In the genomic region with DNA sequence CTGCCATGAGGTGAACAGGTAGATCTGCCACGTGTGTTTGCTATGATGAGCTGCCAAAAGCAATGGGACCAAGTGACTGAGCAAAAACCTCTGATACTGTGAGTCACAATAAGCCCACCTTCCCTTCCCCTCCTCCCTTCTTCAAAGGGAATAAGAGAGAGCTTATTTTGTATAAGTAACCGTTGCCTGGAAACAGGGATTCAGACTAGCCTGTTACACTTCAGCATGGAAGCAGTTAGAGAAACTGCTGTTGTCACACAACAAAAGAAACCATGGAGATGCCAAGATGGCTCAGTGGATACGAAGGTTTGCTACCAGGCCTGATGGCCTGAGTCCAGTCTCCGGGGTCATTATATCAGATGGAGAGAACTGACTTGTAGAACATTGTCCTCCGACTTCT, we compare ENCODE assay signal across 32 mouse cellular contexts. TPM values are rescaled to one million over a fixed set of nuclear protein-coding genes. Genes with fewer than 3 reads are reported as not detected.
"Had no signal": no experiment of that assay in that cellular context is flagged by ENCODE, and none has a peak within 500 bp of the region (broad histone marks: within the 10 kb centered on the region; RNA-seq: fewer than 3 reads in every experiment).

No protein-coding gene starts in this region.

- H3K27ac ChIP-seq: kidney, postnatal 0 days; layer of hippocampus, adult 2 months; limb, embryonic 10.5 days; limb, embryonic 13.5 days; liver, embryonic 12.5 days; liver, embryonic 15.5 days; lung, embryonic 15.5 days; midbrain, embryonic 12.5 days; neural tube, embryonic 13.5 days; stomach, postnatal 0 days had no signal

- H3K4me2 ChIP-seq: limb, embryonic 13.5 days; liver, embryonic 12.5 days; liver, embryonic 15.5 days; lung, embryonic 15.5 days; midbrain, embryonic 12.5 days; neural tube, embryonic 13.5 days had no signal

- H3K36me3 ChIP-seq: limb, embryonic 10.5 days; limb, embryonic 13.5 days; liver, embryonic 12.5 days; liver, embryonic 15.5 days; lung, embryonic 15.5 days; midbrain, embryonic 12.5 days; neural tube, embryonic 13.5 days had no signal

- H3K27me3 ChIP-seq: limb, embryonic 13.5 days; lung, embryonic 15.5 days; midbrain, embryonic 12.5 days; neural tube, embryonic 13.5 days had no signal

- H3K9ac ChIP-seq: limb, embryonic 13.5 days; liver, embryonic 12.5 days; liver, embryonic 15.5 days; lung, embryonic 15.5 days; midbrain, embryonic 12.5 days; neural tube, embryonic 13.5 days had no signal

- H3K4me3 ChIP-seq: layer of hippocampus, adult 2 months; limb, embryonic 10.5 days; limb, embryonic 13.5 days; liver, embryonic 12.5 days; liver, embryonic 15.5 days; lung, embryonic 15.5 days; megakaryocyte, embryonic 14.5 days; midbrain, embryonic 12.5 days; myocyte; neural tube, embryonic 13.5 days had no signal

- H3K9me3 ChIP-seq: limb, embryonic 10.5 days; limb, embryonic 13.5 days; liver, embryonic 12.5 days; liver, embryonic 15.5 days; lung, embryonic 15.5 days; megakaryocyte, embryonic 14.5 days; midbrain, embryonic 12.5 days; neural tube, embryonic 13.5 days had no signal

- H3K4me1 ChIP-seq: liver, embryonic 15.5 days; neural tube, embryonic 13.5 days had no signal

- DNase-seq: kidney, adult 2 months; kidney, postnatal 25 days; layer of hippocampus, adult 9-11 months; liver; lung, adult 18-20 months; lung, postnatal 10 days; lung, postnatal 36 days; right cerebral cortex, adult 18-20 months; right cerebral cortex, postnatal 14 days; right cerebral cortex, postnatal 4 days; thymus, postnatal 25 days had no signal

- ATAC-seq: intestine, postnatal 0 days; liver, embryonic 12.5 days had no signal

RNA-seq across cellular contexts. Expression of a gene that starts 15.3 kb away (rescaled TPM):
- total RNA-seq: neutrophil, adult 5-6 weeks had no signal
- polyA plus RNA-seq: intestine, postnatal 0 days; kidney, adult 2 months; kidney, embryonic 14.5 days; kidney, postnatal 0 days; large intestine, adult 2 months; limb, embryonic 10.5 days; limb, embryonic 13.5 days; liver, embryonic 12.5 days; liver, embryonic 15.5 days; myocyte; stomach, embryonic 14.5 days; stomach, postnatal 0 days had no signal

RNA-seq across cellular contexts. Expression of a gene that starts 15.5 kb away (rescaled TPM):
- total RNA-seq: layer of hippocampus, adult 2 months; layer of hippocampus, postnatal 25 days; left cerebral cortex, adult 18-20 months; left cerebral cortex, postnatal 25 days; monocyte, adult 5-6 weeks; neutrophil, adult 5-6 weeks had no signal
- polyA plus RNA-seq: intestine, postnatal 0 days; kidney, adult 2 months; kidney, embryonic 14.5 days; kidney, postnatal 0 days; large intestine, adult 2 months; limb, embryonic 10.5 days; limb, embryonic 13.5 days; liver, embryonic 12.5 days; lung, embryonic 15.5 days; midbrain, embryonic 12.5 days; myocyte; neural tube, embryonic 13.5 days; stomach, embryonic 14.5 days; stomach, postnatal 0 days had no signal

RNA-seq across cellular contexts. Expression of a gene that starts 36.4 kb away (rescaled TPM):
- total RNA-seq: monocyte, adult 5-6 weeks; neutrophil, adult 5-6 weeks had no signal
- polyA plus RNA-seq: kidney, adult 2 months; liver, embryonic 12.5 days; liver, embryonic 15.5 days had no signal

RNA-seq across cellular contexts. Expression of a gene that starts 51.5 kb away (rescaled TPM):
- total RNA-seq: monocyte, adult 5-6 weeks; neutrophil, adult 5-6 weeks had no signal
- polyA plus RNA-seq: limb, embryonic 10.5 days; limb, embryonic 13.5 days; myocyte had no signal
